Mouse (Mus musculus): Measurements from ENCODE around the gene Gm5346. TPM values are rescaled to one million over a fixed set of nuclear protein-coding genes. Genes with fewer than 3 reads are reported as not detected.
"Not testable (repeated sequence)": the region's sequence is repeated elsewhere in the genome, so short reads cannot be mapped to it uniquely, and the experiment has no call there.

The Gm5346 gene
- polyA plus RNA-seq (2015; fragmentation: Nextera tagmentation; extraction: Ambion mirVana): not detected in 2 replicates

GRCm38 (mm10) chr8:43627176-43627575 is at the start of gene Gm5346:
Gene Gm5346, minus strand, starts transcription at chr8:43627276.
- H3K4me3 ChIP-seq (replicated peaks): no peak within 1 kb of the TSS
- H3K9ac ChIP-seq: no peak within 1 kb of the TSS
- H3K4me2 ChIP-seq: no peak within 1 kb of the TSS
- H3K36me3 ChIP-seq: no peaks in the 10 kb centered on the region
- ATAC-seq (ENCODE audit: low read depth): no peak
- 61% methylated on average over 3 of the region's 3 CpGs for WGBS (ENCODE audit: insufficient replicate concordance)
- no peak for DNase-seq
- no peaks in the 10 kb centered on the region for H3K4me1 ChIP-seq (replicated peaks)
- no peaks in the 10 kb centered on the region for H3K9me3 ChIP-seq (replicated peaks)
- no peak within 1 kb of the TSS for H3K27ac ChIP-seq
- no peaks in the 10 kb centered on the region for H3K27me3 ChIP-seq

GRCm38 (mm10) chr8:43616046-43616445 is 11.0 kb downstream of the Gm5346 start:
- no peak for DNase-seq
- H3K4me1 ChIP-seq (replicated peaks): no peaks in the 10 kb centered on the region
- 83% methylated on average over 1 of the region's 1 CpGs for WGBS (ENCODE audit: insufficient replicate concordance)
- no peak overlapping the region for H3K4me2 ChIP-seq
- H3K36me3 ChIP-seq: no peaks in the 10 kb centered on the region
- H3K9ac ChIP-seq: no peak overlapping the region
- no peak for ATAC-seq (ENCODE audit: low read depth)
- H3K27me3 ChIP-seq: no peaks in the 10 kb centered on the region
- no peak overlapping the region for H3K4me3 ChIP-seq (replicated peaks)
- no peaks in the 10 kb centered on the region for H3K9me3 ChIP-seq (replicated peaks)
- H3K27ac ChIP-seq: no peak overlapping the region

GRCm38 (mm10) chr8:43603657-43604056 is 23.4 kb downstream of the Gm5346 start:
- DNase-seq; ATAC-seq (ENCODE audit: low read depth); H3K27ac ChIP-seq; H3K9me3 ChIP-seq (replicated peaks); H3K9ac ChIP-seq; H3K4me1 ChIP-seq (replicated peaks); H3K4me3 ChIP-seq (replicated peaks); H3K27me3 ChIP-seq; H3K4me2 ChIP-seq; H3K36me3 ChIP-seq: not testable (repeated sequence)
- 62% methylated on average over 13 of the region's 13 CpGs for WGBS (ENCODE audit: insufficient replicate concordance)

GRCm38 (mm10) chr8:43603166-43603565 is 23.9 kb downstream of the Gm5346 start:
- H3K4me3 ChIP-seq (replicated peaks); H3K4me1 ChIP-seq (replicated peaks); H3K27ac ChIP-seq; H3K27me3 ChIP-seq; H3K36me3 ChIP-seq; DNase-seq; H3K9ac ChIP-seq; H3K4me2 ChIP-seq; H3K9me3 ChIP-seq (replicated peaks); ATAC-seq (ENCODE audit: low read depth): not testable (repeated sequence)
- 84% methylated on average over 15 of the region's 15 CpGs for WGBS (ENCODE audit: insufficient replicate concordance)

GRCm38 (mm10) chr8:43576607-43577006 is 50.5 kb downstream of the Gm5346 start, which contains the start of gene Adam26a:
Gene Adam26a, minus strand, starts transcription at chr8:43576707.
- not testable (repeated sequence) for DNase-seq; H3K9ac ChIP-seq; H3K36me3 ChIP-seq; ATAC-seq (ENCODE audit: low read depth); H3K27me3 ChIP-seq; H3K4me1 ChIP-seq (replicated peaks); H3K4me3 ChIP-seq (replicated peaks); H3K4me2 ChIP-seq; H3K27ac ChIP-seq; H3K9me3 ChIP-seq (replicated peaks)
- WGBS (ENCODE audit: insufficient replicate concordance): 65% methylated on average over 2 of the region's 2 CpGs

Other genes with a start within 250 kb of the Gm5346 start
- gene Adam26b, start 99.2 kb downstream of the Gm5346 start, polyA plus RNA-seq (2015; fragmentation: Nextera tagmentation; extraction: Ambion mirVana): not detected in 2 replicates
- gene Adam26a, start 50.6 kb downstream of the Gm5346 start, polyA plus RNA-seq (2015; fragmentation: Nextera tagmentation; extraction: Ambion mirVana): not detected in 2 replicates
- gene Adam34, start 82.8 kb upstream of the Gm5346 start, polyA plus RNA-seq (2015; fragmentation: Nextera tagmentation; extraction: Ambion mirVana): not detected in 2 replicates

Measured in liver, embryonic 13.5 days (tissue).